Mouse (Mus musculus) C2C12 (cell line): Measurements from ENCODE around the gene Rtl8c. TPM values are rescaled to one million over a fixed set of nuclear protein-coding genes. Genes with fewer than 3 reads are reported as not detected.
"Not testable (repeated sequence)": the region's sequence is repeated elsewhere in the genome, so short reads cannot be mapped to it uniquely, and the experiment has no call there.

Experiments used
- H3K27me3 ChIP-seq: one replicate; pipeline ENCODE4 v1.6.1; 2011; ENCODE audit not compliant: control insufficient read depth, insufficient read depth, insufficient read length
- H3K36me3 ChIP-seq: one replicate; pipeline ENCODE4 v1.6.1; 2011; ENCODE audit not compliant: control insufficient read depth, insufficient read depth
- H3K4me3 ChIP-seq: one replicate; pipeline ENCODE4 v1.5.1; 2011; ENCODE audit warnings: mild to moderate bottlenecking, control low read depth; ENCODE audit not compliant: poor library complexity, insufficient read depth, severe bottlenecking
- H3K79me2 ChIP-seq: one replicate; pipeline ENCODE4 v1.6.1; 2011; ENCODE audit not compliant: control insufficient read depth, insufficient read depth
- H3K79me3 ChIP-seq: one replicate; pipeline ENCODE4 v1.6.1; 2011; ENCODE audit warnings: low read depth, control low read depth
- H3ac ChIP-seq: one replicate; pipeline ENCODE3; 2011; ENCODE audit warnings: low read depth; ENCODE audit not compliant: control insufficient read depth, insufficient read length
- CEBPB ChIP-seq: IDR thresholded peaks from one replicate; pipeline ENCODE4 v1.6.1; 2011; ENCODE audit warnings: low read depth, mild to moderate bottlenecking, control low read depth, moderate library complexity
- CTCF ChIP-seq: IDR thresholded peaks from one replicate; pipeline ENCODE4 v1.5.1; 2011; ENCODE audit not compliant: control insufficient read depth, insufficient read depth, insufficient read length
- FOSL1 ChIP-seq: IDR thresholded peaks from one replicate; pipeline ENCODE4 v1.8.0; 2011; ENCODE audit warnings: mild to moderate bottlenecking, low read length; ENCODE audit not compliant: poor library complexity, insufficient read depth, severe bottlenecking
- MAX ChIP-seq: IDR thresholded peaks from one replicate; pipeline ENCODE4 v1.6.1; 2011; ENCODE audit warnings: mild to moderate bottlenecking, control low read depth
- MYOD1 ChIP-seq: IDR thresholded peaks from one replicate; pipeline ENCODE4 v1.6.1; 2011; ENCODE audit warnings: low read depth; ENCODE audit not compliant: control insufficient read depth, insufficient read length
- MYOG ChIP-seq: IDR thresholded peaks from one replicate; pipeline ENCODE4 v1.6.1; 2011; ENCODE audit not compliant: control insufficient read depth, insufficient read length; ENCODE audit errors: extremely low read depth
- USF1 ChIP-seq: IDR thresholded peaks from one replicate; pipeline ENCODE4 v1.6.1; 2011; ENCODE audit warnings: low read depth, mild to moderate bottlenecking, control low read depth, moderate library complexity
- polyA plus RNA-seq: library from polyadenylated mRNA; unstranded; fragments of >200 nt; fragmentation: generic; extraction: Trizol; gene quantifications from one replicate; pipeline ENCODE4 v1.2.1, GENCODE M21; 2012; ENCODE audit warnings: missing spikeins

Gene Rtl8c
- polyA plus RNA-seq, 1 experiment: 3.2 TPM

DNA sequence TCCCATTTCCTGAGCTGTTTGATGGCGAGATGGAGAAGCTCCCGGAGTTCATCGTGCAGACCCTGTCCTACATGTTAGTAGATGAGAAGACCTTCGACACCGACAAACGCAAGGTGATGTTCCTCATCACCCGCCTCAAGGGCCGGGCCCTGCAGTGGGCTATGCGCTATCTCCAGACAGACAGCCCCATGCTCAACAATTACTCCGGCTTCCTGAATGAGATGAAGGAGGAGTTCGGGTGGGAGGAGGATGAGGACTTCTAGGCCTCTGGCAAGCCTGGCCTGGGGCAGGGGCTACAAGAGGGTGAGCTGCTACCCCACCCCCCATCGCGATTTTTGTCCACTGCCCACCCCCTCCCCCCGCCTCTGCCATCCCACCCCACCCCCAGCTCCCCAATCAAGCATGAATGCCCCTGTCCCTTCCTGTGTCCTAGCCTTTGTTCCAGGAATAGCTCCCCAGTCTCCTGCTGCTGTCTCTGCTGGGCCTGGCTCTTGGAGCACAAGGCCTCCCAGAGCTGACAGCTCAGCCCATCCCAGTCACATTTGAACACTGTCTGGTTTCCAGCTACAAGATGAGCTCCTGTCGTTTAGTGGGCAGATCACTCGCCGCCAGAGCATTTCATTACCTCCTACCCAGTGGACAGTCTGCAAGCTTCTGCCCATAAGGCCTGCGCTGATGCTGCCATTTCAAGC lies 436 bp downstream of the Rtl8c start:
- H3K27me3 ChIP-seq: no peaks in the 10 kb centered on the region
- TF ChIP-seq MYOD1 (no peak), MAX (no peak), MYOG (no peak), FOSL1 (no peak), USF1 (no peak), CEBPB (no peak), CTCF (no peak)
- H3ac ChIP-seq: peak overlapping the region; percentile 44
- H3K36me3 ChIP-seq: no peaks in the 10 kb centered on the region
- no peaks in the 10 kb centered on the region for H3K79me2 ChIP-seq
- H3K4me3 ChIP-seq: no peak overlapping the region
- no peaks in the 10 kb centered on the region for H3K79me3 ChIP-seq

DNA sequence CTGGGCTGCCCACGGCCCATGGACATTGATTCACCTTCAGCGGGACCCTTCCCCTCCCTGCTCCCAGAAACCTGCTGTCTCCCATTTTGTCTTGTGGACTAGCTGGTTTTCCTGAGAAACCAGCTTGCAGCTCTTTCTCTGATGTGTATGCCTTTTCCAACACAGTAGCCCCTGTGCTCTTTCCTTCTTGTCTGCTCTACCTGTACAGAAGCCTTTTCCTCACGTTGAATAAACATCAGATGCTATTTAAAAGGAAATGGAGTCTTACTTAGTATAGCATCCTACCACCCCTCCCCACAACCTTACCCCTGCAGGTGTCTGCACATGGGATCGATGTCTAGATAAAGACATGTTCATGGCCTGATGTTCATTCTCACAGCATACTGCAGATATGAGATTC lies 1.0 kb downstream of the Rtl8c start, which contains the start of gene Gm14597:
TSS of gene Gm14597 (minus strand) at position 101 of the 400 bp plus-strand sequence.
- H3K36me3 ChIP-seq, H3K27me3 ChIP-seq, H3K79me2 ChIP-seq, H3K79me3 ChIP-seq, H3K4me3 ChIP-seq: not testable (repeated sequence)
- peak within 1 kb of the TSS; percentile 44 for H3ac ChIP-seq

DNA sequence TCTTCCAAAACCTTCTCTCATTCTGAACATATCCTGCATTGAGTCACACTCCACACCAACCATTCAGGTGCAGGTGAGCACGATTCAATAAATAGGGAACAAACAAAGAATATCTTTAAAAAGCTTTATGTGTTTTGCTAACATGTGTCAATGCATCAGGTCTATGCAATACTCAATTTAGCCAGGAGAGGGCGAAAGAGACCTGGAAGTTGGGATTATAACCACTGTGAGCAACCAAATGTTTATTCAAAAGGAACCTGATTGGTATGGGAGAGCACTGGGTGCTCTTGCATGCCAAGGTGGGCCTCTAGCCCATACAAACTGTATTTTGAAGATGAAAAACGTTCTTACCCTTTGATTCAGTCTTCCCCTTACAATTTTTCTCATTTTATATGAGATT lies 2.7 kb downstream of the Rtl8c start:
- no peaks in the 10 kb centered on the region for H3K27me3 ChIP-seq
- H3K4me3 ChIP-seq: no peak overlapping the region
- no peaks in the 10 kb centered on the region for H3K79me3 ChIP-seq
- no peak overlapping the region for H3ac ChIP-seq
- TF ChIP-seq MAX (no peak), MYOD1 (no peak), CTCF (peak; percentile 5), MYOG (no peak), USF1 (no peak), FOSL1 (no peak), CEBPB (no peak)
- H3K36me3 ChIP-seq: no peaks in the 10 kb centered on the region
- H3K79me2 ChIP-seq: no peaks in the 10 kb centered on the region

DNA sequence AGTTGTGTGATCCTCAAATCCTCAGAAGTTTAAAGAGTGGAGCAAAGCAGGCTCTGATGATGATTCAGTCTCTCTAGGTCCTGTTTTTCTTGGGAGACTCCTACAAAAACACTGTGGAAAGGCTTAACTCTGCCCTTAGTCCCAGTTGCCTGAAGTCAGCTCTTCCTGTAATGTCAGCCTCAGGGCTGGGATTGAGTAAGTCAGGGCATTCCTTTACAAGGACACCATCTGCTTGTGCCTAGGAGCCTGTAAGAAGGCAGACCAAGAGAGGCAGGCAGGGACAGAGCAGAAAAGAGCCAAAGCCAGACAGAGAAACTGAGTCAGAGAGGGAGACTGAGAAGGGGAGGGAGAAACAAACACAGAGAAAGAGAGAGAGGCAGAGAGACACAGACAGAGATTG lies 3.6 kb downstream of the Rtl8c start:
- H3K79me2 ChIP-seq, H3K4me3 ChIP-seq, H3K36me3 ChIP-seq, H3K79me3 ChIP-seq, H3K27me3 ChIP-seq, H3ac ChIP-seq: not testable (repeated sequence)

DNA sequence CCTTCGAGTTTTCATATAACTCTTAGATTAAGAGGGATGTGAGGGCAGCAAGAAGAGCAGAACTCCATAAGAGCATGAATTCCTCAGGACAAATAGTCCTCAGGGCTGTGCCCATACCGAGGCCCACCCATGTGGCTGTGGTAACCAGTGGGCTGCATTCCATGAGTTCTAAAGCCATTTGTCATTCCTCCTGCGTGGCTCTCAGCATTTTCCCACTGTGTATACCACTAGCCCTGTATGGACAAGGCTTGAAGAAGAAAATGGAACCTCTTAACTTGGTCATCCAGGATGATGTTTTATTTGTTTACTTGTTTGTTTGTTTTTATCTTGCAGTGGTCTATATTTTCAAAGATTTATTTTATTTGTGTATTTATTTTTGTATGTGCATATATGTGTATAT lies 30.3 kb downstream of the Rtl8c start:
- not testable (repeated sequence) for H3K79me3 ChIP-seq, H3ac ChIP-seq, H3K79me2 ChIP-seq, H3K27me3 ChIP-seq, H3K36me3 ChIP-seq, H3K4me3 ChIP-seq

DNA sequence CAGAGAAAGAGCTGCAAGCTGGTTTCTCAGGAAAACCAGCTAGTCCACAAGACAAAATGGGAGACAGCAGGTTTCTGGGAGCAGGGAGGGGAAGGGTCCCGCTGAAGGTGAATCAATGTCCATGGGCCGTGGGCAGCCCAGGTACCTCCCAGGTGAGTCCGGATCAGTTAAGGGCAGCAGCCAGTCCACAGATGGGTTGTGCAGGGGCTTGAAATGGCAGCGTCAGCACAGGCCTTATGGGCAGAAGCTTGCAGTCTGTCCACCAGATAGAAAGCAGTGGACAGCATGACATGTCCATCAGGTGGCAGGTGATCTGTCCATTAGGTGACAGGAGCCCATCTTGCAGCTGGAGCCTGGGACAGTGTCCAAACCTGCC lies 34.8 kb downstream of the Rtl8c start:
- not testable (repeated sequence) for H3K79me2 ChIP-seq, H3K27me3 ChIP-seq, H3K4me3 ChIP-seq, H3ac ChIP-seq, H3K79me3 ChIP-seq, H3K36me3 ChIP-seq

DNA sequence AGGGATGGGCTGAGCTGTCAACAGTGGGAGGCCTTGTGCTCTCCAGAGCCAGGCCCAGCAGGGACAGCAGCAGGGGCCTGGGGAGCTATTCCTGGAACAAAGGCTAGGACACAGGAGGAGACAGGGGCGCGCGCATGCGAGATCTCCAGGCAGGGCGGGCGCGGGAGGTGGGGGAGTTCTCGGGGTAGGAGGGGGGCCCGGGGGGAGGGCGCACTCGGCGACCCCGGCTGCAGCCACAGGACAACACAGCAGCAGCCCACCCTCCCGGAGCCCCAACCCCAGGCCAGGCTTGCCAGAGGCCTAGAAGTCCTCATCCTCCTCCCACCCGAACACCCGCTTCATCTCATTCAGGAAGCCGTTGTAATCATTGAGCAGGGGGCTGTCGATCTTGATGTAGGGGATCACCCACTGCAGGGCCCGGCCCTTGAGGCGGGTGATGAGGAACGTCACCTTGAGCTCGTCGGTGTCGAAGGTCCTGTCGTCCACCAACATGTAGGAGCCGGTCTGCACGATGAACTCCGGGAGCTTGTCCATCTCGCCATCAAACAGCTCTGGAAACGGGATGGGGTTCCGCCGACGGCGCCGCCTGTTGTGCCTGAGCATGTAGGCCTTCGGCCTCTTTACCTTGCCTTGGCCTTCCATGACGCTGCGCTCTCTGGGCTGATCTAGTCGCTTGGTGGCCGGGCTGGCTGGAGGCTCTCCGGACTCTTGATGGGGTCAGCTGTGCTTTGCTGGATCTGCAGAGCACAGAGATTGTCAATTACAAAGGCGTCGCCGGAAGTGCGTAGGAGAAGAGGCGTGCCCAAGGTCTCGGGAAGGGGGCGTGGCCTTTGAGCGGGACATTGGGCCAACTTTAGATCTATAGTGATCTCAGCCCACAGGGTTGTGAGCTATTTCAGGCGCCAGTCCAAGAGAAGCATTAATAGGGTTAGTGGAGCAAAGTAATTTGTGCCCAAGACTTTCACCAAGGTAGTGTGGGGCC lies 35.4 kb downstream of the Rtl8c start, which contains the start of gene Rtl8a:
TSS of gene Rtl8a (minus strand) at position 703 of the 982 bp plus-strand sequence.
- not testable (repeated sequence) for H3K79me2 ChIP-seq, H3ac ChIP-seq, H3K4me3 ChIP-seq, H3K79me3 ChIP-seq, H3K27me3 ChIP-seq, H3K36me3 ChIP-seq
